ENCODE assay signal across 8 mouse cellular contexts in genomic region chr14:18167041-18167440, GRCm38 (mm10).
DNase-seq lines count a peak whose midpoint lies in the region; ATAC-seq and TF ChIP-seq lines count a peak whose summit lies in the region.

No protein-coding gene starts in this region.

- H3K4me2 ChIP-seq in forebrain, embryonic 14.5 days (ENCODE audit: low read length), result no peak overlapping the region
- H3K4me2 ChIP-seq in midbrain, postnatal 0 days (ENCODE audit: low read depth, low read length, poor library complexity, severe bottlenecking), result no peak overlapping the region
- H3K4me2 ChIP-seq in hindbrain, postnatal 0 days (ENCODE audit: low read depth, low read length), result no peak overlapping the region
- H3K4me2 ChIP-seq in midbrain, embryonic 13.5 days (replicated peaks), result no peak overlapping the region

- H3K9me3 ChIP-seq in forebrain, embryonic 14.5 days (replicated peaks; ENCODE audit: control insufficient read depth, low read length), result no peaks in the 10 kb centered on the region
- no peaks in the 10 kb centered on the region for H3K9me3 ChIP-seq in forebrain, embryonic 10.5 days
- no peaks in the 10 kb centered on the region for H3K9me3 ChIP-seq in midbrain, postnatal 0 days (ENCODE audit: low read length)
- H3K9me3 ChIP-seq in midbrain, embryonic 10.5 days (replicated peaks), result no peaks in the 10 kb centered on the region
- H3K9me3 ChIP-seq in hindbrain, postnatal 0 days (ENCODE audit: low read length), result no peaks in the 10 kb centered on the region
- H3K9me3 ChIP-seq in midbrain, embryonic 13.5 days, result no peaks in the 10 kb centered on the region

- no peak for ATAC-seq in forebrain, embryonic 14.5 days
- ATAC-seq in midbrain, postnatal 0 days (ENCODE audit: low FRiP score), result no peak
- ATAC-seq in hindbrain, postnatal 0 days, result no peak
- ATAC-seq in megakaryocyte, adult 5-6 weeks (ENCODE audit: poor library complexity, severe bottlenecking), result 0 out of 2 replicates have a peak, but pooled peaks have one; percentile 38
- ATAC-seq in midbrain, embryonic 13.5 days, result no peak

- peak; percentile 38 for DNase-seq in forebrain, embryonic 14.5 days (ENCODE audit: low spot score)
- DNase-seq in forebrain, embryonic 10.5 days (ENCODE audit: extremely low spot score, low spot score), result no peak
- DNase-seq in midbrain, postnatal 0 days (ENCODE audit: low spot score), result peak; percentile 5
- no peak for DNase-seq in midbrain, embryonic 10.5 days (ENCODE audit: low spot score)
- peak; percentile 58 for DNase-seq in brain, adult 2 months (ENCODE audit: low read depth, low spot score)
- DNase-seq in hindbrain, postnatal 0 days (ENCODE audit: low spot score), result peak; percentile 37

- no peaks in the 10 kb centered on the region for H3K27me3 ChIP-seq in forebrain, embryonic 14.5 days (replicated peaks; ENCODE audit: control insufficient read depth, insufficient read depth, low read length)
- H3K27me3 ChIP-seq in forebrain, embryonic 10.5 days (ENCODE audit: poor library complexity, severe bottlenecking), result no peaks in the 10 kb centered on the region
- no peaks in the 10 kb centered on the region for H3K27me3 ChIP-seq in midbrain, postnatal 0 days (ENCODE audit: insufficient read depth, low read length)
- no peaks in the 10 kb centered on the region for H3K27me3 ChIP-seq in midbrain, embryonic 10.5 days (ENCODE audit: low read depth, poor library complexity, severe bottlenecking)
- no peaks in the 10 kb centered on the region for H3K27me3 ChIP-seq in hindbrain, postnatal 0 days (ENCODE audit: insufficient read depth, low read length)
- no peaks in the 10 kb centered on the region for H3K27me3 ChIP-seq in midbrain, embryonic 13.5 days

- H3K36me3 ChIP-seq in forebrain, embryonic 14.5 days (ENCODE audit: control insufficient read depth, insufficient read depth, low read length), result no peaks in the 10 kb centered on the region
- no peaks in the 10 kb centered on the region for H3K36me3 ChIP-seq in forebrain, embryonic 10.5 days (replicated peaks)
- no peaks in the 10 kb centered on the region for H3K36me3 ChIP-seq in midbrain, postnatal 0 days (ENCODE audit: insufficient read depth, low read length)
- no peaks in the 10 kb centered on the region for H3K36me3 ChIP-seq in midbrain, embryonic 10.5 days
- no peaks in the 10 kb centered on the region for H3K36me3 ChIP-seq in hindbrain, postnatal 0 days (ENCODE audit: insufficient read depth, low read length)
- H3K36me3 ChIP-seq in midbrain, embryonic 13.5 days, result no peaks in the 10 kb centered on the region

- H3K27ac ChIP-seq in forebrain, embryonic 14.5 days (ENCODE audit: low read depth, low read length), result no peak overlapping the region
- no peak overlapping the region for H3K27ac ChIP-seq in forebrain, embryonic 10.5 days
- H3K27ac ChIP-seq in midbrain, postnatal 0 days (ENCODE audit: low read depth, low read length), result no peak overlapping the region
- H3K27ac ChIP-seq in midbrain, embryonic 10.5 days (replicated peaks), result no peak overlapping the region
- no peak overlapping the region for H3K27ac ChIP-seq in hindbrain, postnatal 0 days
- H3K27ac ChIP-seq in midbrain, embryonic 13.5 days, result no peak overlapping the region

- H3K9ac ChIP-seq in forebrain, embryonic 14.5 days (ENCODE audit: low read length), result no peak overlapping the region
- H3K9ac ChIP-seq in midbrain, postnatal 0 days (replicated peaks; ENCODE audit: low read length, poor library complexity, severe bottlenecking), result no peak overlapping the region
- H3K9ac ChIP-seq in hindbrain, postnatal 0 days (replicated peaks; ENCODE audit: low read length), result no peak overlapping the region
- H3K9ac ChIP-seq in midbrain, embryonic 13.5 days (replicated peaks), result no peak overlapping the region

- H3K4me1 ChIP-seq in forebrain, embryonic 14.5 days (ENCODE audit: control insufficient read depth, insufficient read depth, low read length), result no peaks in the 10 kb centered on the region
- H3K4me1 ChIP-seq in forebrain, embryonic 10.5 days, result no peaks in the 10 kb centered on the region
- no peaks in the 10 kb centered on the region for H3K4me1 ChIP-seq in midbrain, postnatal 0 days (ENCODE audit: insufficient read depth, low read length)
- H3K4me1 ChIP-seq in midbrain, embryonic 10.5 days, result no peaks in the 10 kb centered on the region
- no peaks in the 10 kb centered on the region for H3K4me1 ChIP-seq in hindbrain, postnatal 0 days (ENCODE audit: insufficient read depth, low read length)
- no peaks in the 10 kb centered on the region for H3K4me1 ChIP-seq in midbrain, embryonic 13.5 days (replicated peaks)

- no peak overlapping the region for H3K4me3 ChIP-seq in forebrain, embryonic 14.5 days (ENCODE audit: low read depth, low read length)
- H3K4me3 ChIP-seq in forebrain, embryonic 10.5 days, result no peak overlapping the region
- no peak overlapping the region for H3K4me3 ChIP-seq in midbrain, postnatal 0 days (ENCODE audit: low read depth, low read length)
- H3K4me3 ChIP-seq in midbrain, embryonic 10.5 days, result no peak overlapping the region
- H3K4me3 ChIP-seq in hindbrain, postnatal 0 days (ENCODE audit: low read length), result no peak overlapping the region
- no peak overlapping the region for H3K4me3 ChIP-seq in midbrain, embryonic 13.5 days (replicated peaks)

- TF ChIP-seq CTCF in midbrain, postnatal 0 days (IDR thresholded peaks at IDR 0.05), result peak; percentile 55
- peak; percentile 54 for TF ChIP-seq CTCF in hindbrain, postnatal 0 days (IDR thresholded peaks at IDR 0.05; ENCODE audit: low read depth)

Comparison
In these comparisons a context has a peak if more than half of its experiments do, and no peak if none do; other contexts are left out.
1. DNase-seq: peak in forebrain, embryonic 14.5 days (single experiment), midbrain, postnatal 0 days (single experiment), brain, adult 2 months (single experiment) and hindbrain, postnatal 0 days (single experiment); none in forebrain, embryonic 10.5 days (single experiment) and midbrain, embryonic 10.5 days (single experiment).